Mouse (Mus musculus): Measurements from ENCODE around the gene Btbd17.

GRCm38 (mm10) chr11:114820444-114820843, 24.7 kb upstream of the Btbd17 start:
- no peak for TF ChIP-seq POLR2A (IDR thresholded peaks at IDR 0.05; ENCODE audit: borderline replicate concordance, low read depth, low read length)
- no peak for TF ChIP-seq CTCF (IDR thresholded peaks at IDR 0.05; ENCODE audit: low read depth, low read length)
